Mouse (Mus musculus) stomach, postnatal 0 days (tissue): ENCODE measurements around the gene Sema4c. TPM values are rescaled to one million over a fixed set of nuclear protein-coding genes. Genes with fewer than 3 reads are reported as not detected.

Source experiments
- ATAC-seq: fragments of 200-750 bp; cut with Nextera tagmentation; 2 replicates; pipeline ENCODE4 v1.8.0; 2017; ENCODE audit not compliant: low FRiP score, low TSS enrichment
- DNase-seq: peaks from one replicate; pipeline ENCODE4 v3.0.0-alpha.2; 2016; ENCODE audit warnings: low spot score
- H3K27ac ChIP-seq: fragments of 300-500 bp; sonication (generic); replicated peaks from 2 replicates; pipeline ENCODE4 v1.5.1; 2014; ENCODE audit warnings: mild to moderate bottlenecking, control low read depth
- H3K27me3 ChIP-seq: fragments of 300-500 bp; sonication (generic); 2 replicates; pipeline ENCODE4 v1.6.1; 2014; ENCODE audit warnings: low read length; ENCODE audit not compliant: control insufficient read depth, insufficient read depth
- H3K36me3 ChIP-seq: fragments of 300-500 bp; sonication (generic); 2 replicates; pipeline ENCODE4 v1.6.1; 2014; ENCODE audit warnings: low read length, mixed read lengths; ENCODE audit not compliant: control insufficient read depth, insufficient read depth
- H3K4me1 ChIP-seq: fragments of 300-500 bp; sonication (generic); replicated peaks from 2 replicates; pipeline ENCODE4 v1.6.1; 2014; ENCODE audit warnings: antibody characterized with exemption; ENCODE audit not compliant: control insufficient read depth, insufficient read depth
- H3K4me2 ChIP-seq: fragments of 300-500 bp; sonication (generic); replicated peaks from 2 replicates; pipeline ENCODE4 v1.6.1; 2014; ENCODE audit warnings: low read depth, mild to moderate bottlenecking, control low read depth, moderate library complexity
- H3K4me3 ChIP-seq: fragments of 300-500 bp; sonication (generic); 2 replicates; pipeline ENCODE4 v1.5.1; 2014; ENCODE audit warnings: low read depth, low read length, control low read depth
- H3K9ac ChIP-seq: fragments of 300-500 bp; sonication (generic); 2 replicates; pipeline ENCODE4 v1.6.1; 2014; ENCODE audit warnings: mild to moderate bottlenecking, low read length, control low read depth, mixed read lengths
- H3K9me3 ChIP-seq: fragments of 300-500 bp; sonication (generic); 2 replicates; pipeline ENCODE4 v1.6.1; 2016; ENCODE audit warnings: low read length; ENCODE audit not compliant: control insufficient read depth
- CTCF ChIP-seq: IDR thresholded peaks from 2 replicates; pipeline ENCODE4 v1.5.1; 2016; ENCODE audit warnings: antibody characterized with exemption, low read depth, mild to moderate bottlenecking, moderate library complexity
- EP300 ChIP-seq: optimal IDR thresholded peaks from 2 replicates; pipeline ENCODE3; 2016; ENCODE audit warnings: antibody characterized with exemption
- WGBS: fragments of 180-500 bp; shearing (Covaris S2); extraction: QIAGEN DNeasy Blood & Tissue Kit; methylation state at CpG from one replicate; pipeline ENCODE4 v1.1.7; 2014; 5-methylcytosine and 5-hydroxymethylcytosine counted together
- polyA plus RNA-seq: library from polyadenylated mRNA; unstranded; fragments of >200 nt; fragmentation: Nextera tagmentation; extraction: Ambion mirVana; gene quantifications from 2 replicates; pipeline ENCODE4 v1.2.1, GENCODE M21; 2015

Gene Sema4c
- polyA plus RNA-seq, 1 experiment from 2014 or later, result 5.0 TPM

GRCm38 (mm10) chr1:36581260-36581659 lies 23.1 kb upstream of the Sema4c start:
- Histone ChIP-seq H3K27me3 (no peaks in the 10 kb centered on the region), H3K4me3 (no peak overlapping the region), H3K9me3 (no peaks in the 10 kb centered on the region), H3K4me2 (0 out of 2 replicates have a peak overlapping the region, but pooled peaks have one; percentile 45), H3K9ac (no peak overlapping the region), H3K36me3 (no peaks in the 10 kb centered on the region), H3K27ac (peak overlapping the region; percentile 91), H3K4me1 (peaks cover 19% of the 10 kb centered on the region)
- TF ChIP-seq CTCF (no peak), EP300 (no peak)
- 77% methylated on average over 5 of the region's 5 CpGs for WGBS
- ATAC-seq (no peak), DNase-seq (no peak)

GRCm38 (mm10) chr1:36580384-36581207 lies 22.4 kb upstream of the Sema4c start:
- ATAC-seq, result peak; percentile 90
- H3K9ac ChIP-seq, result peak overlapping the region; percentile 52
- H3K4me1 ChIP-seq, result peaks cover 19% of the 10 kb centered on the region

GRCm38 (mm10) chr1:36579974-36580383 lies 21.8 kb upstream of the Sema4c start:
- Histone ChIP-seq H3K36me3 (no peaks in the 10 kb centered on the region), H3K4me2 (peak overlapping the region; percentile 45), H3K4me1 (peaks cover 19% of the 10 kb centered on the region), H3K9ac (peak overlapping the region; percentile 52), H3K27me3 (no peaks in the 10 kb centered on the region), H3K27ac (peak overlapping the region; percentile 91), H3K9me3 (no peaks in the 10 kb centered on the region), H3K4me3 (peak overlapping the region; percentile 18; the same call in 1 of the 2 replicates)
- DNase-seq (peak; percentile 70), ATAC-seq (peak; percentile 76)
- TF ChIP-seq CTCF (no peak), EP300 (no peak)
- WGBS, result 20% methylated on average over 6 of the region's 6 CpGs

More at GRCm38 (mm10) chr1:36580384-36581207, 22.4 kb upstream of the Sema4c start:
- Histone ChIP-seq H3K4me2 (peak overlapping the region; percentile 45), H3K27ac (peak overlapping the region; percentile 91), H3K27me3 (no peaks in the 10 kb centered on the region), H3K4me3 (peak overlapping the region; percentile 18), H3K36me3 (no peaks in the 10 kb centered on the region), H3K9me3 (no peaks in the 10 kb centered on the region)
- no peak for TF ChIP-seq EP300
- TF ChIP-seq CTCF, result no peak
- whole genome bisulfite sequencing, result 2% methylated on average over 17 of the region's 17 CpGs
- peak; percentile 86 for DNase-seq

- DNase-seq (peak; percentile 69), ATAC-seq (0 out of 2 replicates have a peak, but pooled peaks have one; percentile 30)
- no peak overlapping the region for H3K4me3 ChIP-seq
- no peak overlapping the region for H3K27ac ChIP-seq
- no peaks in the 10 kb centered on the region for H3K36me3 ChIP-seq
- no peaks in the 10 kb centered on the region for H3K9me3 ChIP-seq
- no peaks in the 10 kb centered on the region for H3K27me3 ChIP-seq
- 65% methylated on average over 6 of the region's 6 CpGs for WGBS
- no peak overlapping the region for H3K9ac ChIP-seq
- H3K4me2 ChIP-seq, result no peak overlapping the region
- no peak for TF ChIP-seq CTCF
- TF ChIP-seq EP300, result no peak
- peaks cover 28% of the 10 kb centered on the region for H3K4me1 ChIP-seq
Observed at GRCm38 (mm10) chr1:36576991-36577675, 19.0 kb upstream of the Sema4c start.

GRCm38 (mm10) chr1:36575347-36575746 lies 17.2 kb upstream of the Sema4c start:
- WGBS, result 53% methylated on average over 6 of the region's 6 CpGs

More at GRCm38 (mm10) chr1:36575347-36575746, 17.2 kb upstream of the Sema4c start:
- TF ChIP-seq EP300 (no peak), CTCF (no peak)
- H3K27me3 ChIP-seq, result no peaks in the 10 kb centered on the region
- H3K4me1 ChIP-seq, result peaks cover 24% of the 10 kb centered on the region
- ATAC-seq (no peak), DNase-seq (no peak)
- H3K36me3 ChIP-seq, result no peaks in the 10 kb centered on the region
- H3K4me3 ChIP-seq, result no peak overlapping the region
- H3K27ac ChIP-seq, result 0 out of 2 replicates have a peak overlapping the region, but pooled peaks have one; percentile 18
- no peak overlapping the region for H3K9ac ChIP-seq
- no peaks in the 10 kb centered on the region for H3K9me3 ChIP-seq
- no peak overlapping the region for H3K4me2 ChIP-seq
